In the genomic region with DNA sequence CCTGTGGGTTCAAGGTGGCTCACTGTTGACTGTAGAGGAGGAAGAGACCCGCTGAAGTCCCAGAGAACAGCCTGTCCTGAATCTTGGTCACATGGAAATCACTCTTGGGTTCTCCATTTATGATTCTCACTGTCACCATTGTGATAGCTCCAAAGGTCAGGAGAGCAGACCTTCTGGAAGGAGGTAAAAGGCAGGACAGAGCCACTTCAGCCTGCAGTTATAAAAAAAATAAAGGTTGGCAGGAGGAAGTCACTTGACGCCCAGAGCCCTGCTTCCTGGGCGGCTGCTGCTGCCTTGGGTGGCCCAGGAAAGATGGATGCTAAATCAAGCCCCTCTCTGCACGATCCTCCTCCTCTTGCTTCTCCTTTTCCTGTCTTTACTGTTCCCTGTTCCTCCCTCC, we compare ENCODE assay signal across 25 mouse cellular contexts. TPM values are rescaled to one million over a fixed set of nuclear protein-coding genes. Genes with fewer than 3 reads are reported as not detected.
DNase-seq lines count a peak whose midpoint lies in the region; ATAC-seq and TF ChIP-seq lines count a peak whose summit lies in the region.
"Had no signal": no experiment of that assay in that cellular context is flagged by ENCODE, and none has a peak within 500 bp of the region (broad histone marks: within the 10 kb centered on the region; RNA-seq: fewer than 3 reads in every experiment).

No protein-coding gene starts in this region.

- no peaks in the 10 kb centered on the region for H3K9me3 ChIP-seq in forebrain, embryonic 13.5 days (replicated peaks)
- no peaks in the 10 kb centered on the region for H3K9me3 ChIP-seq in forebrain, embryonic 11.5 days (ENCODE audit: control insufficient read depth, low read length)
- no peaks in the 10 kb centered on the region for H3K9me3 ChIP-seq in hindbrain, embryonic 13.5 days
- H3K9me3 ChIP-seq in hindbrain, embryonic 14.5 days (ENCODE audit: control insufficient read depth, low read length): no peaks in the 10 kb centered on the region
- no peaks in the 10 kb centered on the region for H3K9me3 ChIP-seq in MEL (replicated peaks; ENCODE audit: insufficient read depth, low read length)
- H3K9me3 ChIP-seq in forebrain, postnatal 0 days (ENCODE audit: low read length): no peaks in the 10 kb centered on the region
- H3K9me3 ChIP-seq: heart, embryonic 13.5 days; limb, embryonic 10.5 days; liver, embryonic 15.5 days; lung, embryonic 15.5 days; megakaryocyte, embryonic 14.5 days had no signal

- peaks cover 8% of the 10 kb centered on the region for H3K36me3 ChIP-seq in forebrain, embryonic 13.5 days (ENCODE audit: poor library complexity, severe bottlenecking)
- H3K36me3 ChIP-seq in forebrain, embryonic 11.5 days (ENCODE audit: control insufficient read depth, insufficient read depth, low read length): no peaks in the 10 kb centered on the region; the same call in 1 of the 2 replicates
- peaks cover 16% of the 10 kb centered on the region for H3K36me3 ChIP-seq in hindbrain, embryonic 13.5 days
- H3K36me3 ChIP-seq in hindbrain, embryonic 14.5 days (replicated peaks; ENCODE audit: control insufficient read depth, insufficient read depth): no peaks in the 10 kb centered on the region; the same call in 1 of the 2 replicates
- peaks cover 0 to 4% of the 10 kb centered on the region in 2 experiments; a peak in 1 of 4 replicates for H3K36me3 ChIP-seq in MEL (ENCODE audit: control insufficient read depth in 1 of 2, insufficient read depth in 2 of 2, low read length in 2 of 2)
- H3K36me3 ChIP-seq in forebrain, postnatal 0 days (ENCODE audit: insufficient read depth): peaks cover 6% of the 10 kb centered on the region; the same call in 1 of the 2 replicates

- H3K4me3 ChIP-seq in forebrain, embryonic 13.5 days: no peak overlapping the region
- no peak overlapping the region for H3K4me3 ChIP-seq in forebrain, embryonic 11.5 days (ENCODE audit: low read depth, low read length)
- no peak overlapping the region for H3K4me3 ChIP-seq in hindbrain, embryonic 13.5 days
- H3K4me3 ChIP-seq in hindbrain, embryonic 14.5 days (replicated peaks; ENCODE audit: low read length): no peak overlapping the region
- H3K4me3 ChIP-seq in MEL (ENCODE audit: control insufficient read depth in 1 of 2, insufficient read depth in 1 of 2, low read depth in 2 of 2, low read length in 2 of 2): no peak overlapping the region
- no peak overlapping the region for H3K4me3 ChIP-seq in forebrain, postnatal 0 days (ENCODE audit: low read depth, low read length)
- H3K4me3 ChIP-seq: heart, adult 2 months; heart, embryonic 13.5 days; limb, embryonic 10.5 days; liver, embryonic 15.5 days; lung, embryonic 15.5 days; megakaryocyte, embryonic 14.5 days had no signal

- no peaks in the 10 kb centered on the region for H3K27me3 ChIP-seq in forebrain, embryonic 13.5 days
- H3K27me3 ChIP-seq in forebrain, embryonic 11.5 days (ENCODE audit: control insufficient read depth, insufficient read depth, low read length): no peaks in the 10 kb centered on the region
- H3K27me3 ChIP-seq in hindbrain, embryonic 13.5 days: no peaks in the 10 kb centered on the region
- no peaks in the 10 kb centered on the region for H3K27me3 ChIP-seq in hindbrain, embryonic 14.5 days (ENCODE audit: control insufficient read depth, insufficient read depth, low read length)
- no peaks in the 10 kb centered on the region for H3K27me3 ChIP-seq in MEL (ENCODE audit: control insufficient read depth in 1 of 2, insufficient read depth in 2 of 2, low read length in 2 of 2)
- H3K27me3 ChIP-seq in forebrain, postnatal 0 days (ENCODE audit: insufficient read depth, low read length): no peaks in the 10 kb centered on the region
- H3K27me3 ChIP-seq: heart, embryonic 13.5 days; lung, embryonic 15.5 days; Patski had no signal

- ATAC-seq in forebrain, embryonic 13.5 days: no peak
- no peak for ATAC-seq in forebrain, embryonic 11.5 days (replicated peaks; ENCODE audit: low FRiP score)
- ATAC-seq in hindbrain, embryonic 13.5 days (ENCODE audit: low FRiP score): no peak
- ATAC-seq in hindbrain, embryonic 14.5 days (ENCODE audit: low FRiP score): no peak
- ATAC-seq in forebrain, postnatal 0 days: no peak
- ATAC-seq: CD4-positive, CD25-positive, alpha-beta regulatory T cell, adult 4 months; Patski had no signal

- no peaks in the 10 kb centered on the region for H3K79me2 ChIP-seq in MEL (ENCODE audit: control insufficient read depth, insufficient read depth, low read length, poor library complexity)

- peak overlapping the region; percentile 27; the same call in 1 of the 2 replicates for H3K27ac ChIP-seq in forebrain, embryonic 13.5 days
- no peak overlapping the region for H3K27ac ChIP-seq in forebrain, embryonic 11.5 days (ENCODE audit: low read depth, low read length)
- peak overlapping the region; percentile 48 for H3K27ac ChIP-seq in hindbrain, embryonic 13.5 days
- H3K27ac ChIP-seq in hindbrain, embryonic 14.5 days: no peak overlapping the region
- H3K27ac ChIP-seq in MEL (ENCODE audit: control insufficient read depth, low read depth, low read length): no peak overlapping the region
- peak overlapping the region; percentile 73 for H3K27ac ChIP-seq in forebrain, postnatal 0 days (ENCODE audit: low read depth, low read length)
- H3K27ac ChIP-seq: heart, adult 2 months; heart, embryonic 13.5 days; limb, embryonic 10.5 days; liver, embryonic 15.5 days; lung, embryonic 15.5 days had no signal

- TF ChIP-seq CTCF in MEL (IDR thresholded peaks at IDR 0.05 in 2 of 3, conservative IDR thresholded peaks at IDR 0.05 in 1 of 3; ENCODE audit: control insufficient read depth in 1 of 3, insufficient read depth in 1 of 3, low read depth in 2 of 3, low read length in 3 of 3, poor library complexity in 1 of 3, severe bottlenecking in 1 of 3): no peak
- no peak for TF ChIP-seq CTCF in forebrain, postnatal 0 days (IDR thresholded peaks at IDR 0.05; ENCODE audit: low read depth)

- no peak for TF ChIP-seq RAD21 in MEL (IDR thresholded peaks at IDR 0.05; ENCODE audit: low read depth, low read length)

- H3K4me1 ChIP-seq in forebrain, embryonic 13.5 days: peaks cover 13% of the 10 kb centered on the region
- no peaks in the 10 kb centered on the region for H3K4me1 ChIP-seq in forebrain, embryonic 11.5 days (replicated peaks; ENCODE audit: control insufficient read depth, insufficient read depth, low read length)
- H3K4me1 ChIP-seq in hindbrain, embryonic 13.5 days (replicated peaks): peaks cover 31% of the 10 kb centered on the region
- 0 out of 2 replicates have a peak, but pooled peaks cover 2% of the 10 kb centered on the region for H3K4me1 ChIP-seq in hindbrain, embryonic 14.5 days (replicated peaks; ENCODE audit: control insufficient read depth, insufficient read depth, low read length)
- peaks cover 0 to 9% of the 10 kb centered on the region in 2 experiments; a peak in 3 of 4 replicates for H3K4me1 ChIP-seq in MEL (ENCODE audit: control insufficient read depth in 1 of 2, insufficient read depth in 2 of 2, low read length in 2 of 2)
- peaks cover 3% of the 10 kb centered on the region; the same call in 1 of the 2 replicates for H3K4me1 ChIP-seq in forebrain, postnatal 0 days (ENCODE audit: insufficient read depth)
- H3K4me1 ChIP-seq: liver, embryonic 15.5 days had no signal

- WGBS in forebrain, embryonic 13.5 days: 59% methylated on average over 4 of the region's 4 CpGs
- 72% methylated on average over 4 of the region's 4 CpGs for WGBS in forebrain, embryonic 11.5 days
- 59% methylated on average over 4 of the region's 4 CpGs for WGBS in hindbrain, embryonic 13.5 days
- 60% methylated on average over 4 of the region's 4 CpGs for WGBS in hindbrain, embryonic 14.5 days
- WGBS in forebrain, postnatal 0 days: 42% methylated on average over 4 of the region's 4 CpGs

- H3K4me2 ChIP-seq in forebrain, embryonic 13.5 days: no peak overlapping the region
- no peak overlapping the region for H3K4me2 ChIP-seq in forebrain, embryonic 11.5 days (ENCODE audit: low read depth, low read length, severe bottlenecking)
- H3K4me2 ChIP-seq in hindbrain, embryonic 13.5 days: no peak overlapping the region
- no peak overlapping the region for H3K4me2 ChIP-seq in hindbrain, embryonic 14.5 days (replicated peaks)
- H3K4me2 ChIP-seq in forebrain, postnatal 0 days (ENCODE audit: low read depth): no peak overlapping the region
- H3K4me2 ChIP-seq: heart, embryonic 13.5 days; liver, embryonic 15.5 days; lung, embryonic 15.5 days had no signal

- TF ChIP-seq POLR2A in MEL (IDR thresholded peaks at IDR 0.05; ENCODE audit: control insufficient read depth in 1 of 2, insufficient read depth in 1 of 2, low read depth in 1 of 2, low read length in 2 of 2, poor library complexity in 1 of 2): no peak

- no peak for DNase-seq in forebrain, embryonic 11.5 days (ENCODE audit: low spot score)
- no peak for DNase-seq in hindbrain, embryonic 14.5 days (ENCODE audit: low spot score)
- DNase-seq in MEL (ENCODE audit: low read depth, low spot score): no peak
- DNase-seq in forebrain, postnatal 0 days: no peak
- no peak for DNase-seq in spleen, postnatal 4 days (ENCODE audit: low spot score in 2 of 2)
- DNase-seq in yolk sac, embryonic 10.5 days (ENCODE audit: low spot score): no peak
- DNase-seq: adrenal gland, postnatal 36 days; gastrocnemius, postnatal 10 days; heart, adult 2 months; heart, postnatal 14 days; kidney, adult 8-10 months; kidney, postnatal 10 days; liver; lung, postnatal 36 days; thymus, adult 18-20 months; thymus, postnatal 36 days had no signal

- no peak overlapping the region for H3K9ac ChIP-seq in forebrain, embryonic 13.5 days
- H3K9ac ChIP-seq in forebrain, embryonic 11.5 days (ENCODE audit: low read length): no peak overlapping the region
- H3K9ac ChIP-seq in hindbrain, embryonic 13.5 days: no peak overlapping the region
- no peak overlapping the region for H3K9ac ChIP-seq in hindbrain, embryonic 14.5 days
- H3K9ac ChIP-seq in MEL (ENCODE audit: control insufficient read depth, low read depth, low read length, poor library complexity, severe bottlenecking): no peak overlapping the region
- H3K9ac ChIP-seq in forebrain, postnatal 0 days: no peak overlapping the region
- H3K9ac ChIP-seq: heart, embryonic 13.5 days; liver, embryonic 15.5 days; lung, embryonic 15.5 days had no signal

- no peak for TF ChIP-seq EP300 in MEL (IDR thresholded peaks at IDR 0.05; ENCODE audit: low read depth in 1 of 2, low read length in 2 of 2)

TF ChIP-seq in MEL, 35 proteins besides CTCF, POLR2A, EP300 and RAD21 (continues in another document):
- no peak for TF ChIP-seq JUND (IDR thresholded peaks at IDR 0.05; ENCODE audit: low read depth, low read length)

RNA-seq across cellular contexts. Expression of gene Nxph3, which starts 14.0 kb away (rescaled TPM):
- polyA plus RNA-seq in forebrain, embryonic 13.5 days (2015; fragmentation: Nextera tagmentation; extraction: Ambion mirVana): 1.8 and 2.2 TPM in 2 replicates
- polyA plus RNA-seq in forebrain, embryonic 11.5 days (2014; fragmentation: Nextera tagmentation; extraction: Ambion mirVana): 0.25 and 0.28 TPM in 2 replicates
- polyA plus RNA-seq in hindbrain, embryonic 13.5 days (2015; fragmentation: Nextera tagmentation; extraction: Ambion mirVana): 0.69 and 0.91 TPM in 2 replicates
- 2.0 and 2.2 TPM in 2 replicates for polyA plus RNA-seq in hindbrain, embryonic 14.5 days (2014; fragmentation: Nextera tagmentation; extraction: Ambion mirVana)
- total RNA-seq in MEL (2012; rRNA removed): not detected in 2 replicates
- polyA plus RNA-seq in MEL (2012; ENCODE audit: insufficient read depth in 1 of 2, insufficient read length in 2 of 2, low read depth in 1 of 2, low replicate concordance in 2 of 2, missing spikeins in 1 of 2): not detected
- total RNA-seq in forebrain, postnatal 0 days (2014; rRNA removed): 35.7 and 45.8 TPM in 2 replicates
- polyA plus RNA-seq in forebrain, postnatal 0 days (2015; fragmentation: Nextera tagmentation; extraction: Ambion mirVana): 9.5 and 12.9 TPM in 2 replicates
- polyA plus RNA-seq: CD4-positive, CD25-positive, alpha-beta regulatory T cell, adult 4 months had no signal

Comparison
In these comparisons a context has a peak if more than half of its experiments do, and no peak if none do; other contexts are left out.
1. H3K27ac ChIP-seq: peak in forebrain, embryonic 13.5 days (single experiment), hindbrain, embryonic 13.5 days (single experiment) and forebrain, postnatal 0 days (single experiment); none in forebrain, embryonic 11.5 days (single experiment), hindbrain, embryonic 14.5 days (single experiment) and MEL (single experiment).